Mouse (Mus musculus): ENCODE data around the gene Fktn.
"Not testable (repeated sequence)": the region's sequence is repeated elsewhere in the genome, so short reads cannot be mapped to it uniquely, and the experiment has no call there.

Gene Fktn

GRCm38 (mm10) chr4:53713704-53714050, at the start of gene Fktn:
Gene Fktn (plus strand): TSS chr4:53713998.
- DNase-seq (ENCODE audit: low spot score) = no peak

- DNase-seq (ENCODE audit: low spot score) = no peak
Observed at GRCm38 (mm10) chr4:53682092-53682491, 31.7 kb upstream of the Fktn start.

GRCm38 (mm10) chr4:53688965-53689364, 24.8 kb upstream of the Fktn start:
- no peak for DNase-seq (ENCODE audit: low spot score)

GRCm38 (mm10) chr4:53691418-53691817, 22.4 kb upstream of the Fktn start:
- no peak for DNase-seq (ENCODE audit: low spot score)

- DNase-seq (ENCODE audit: low spot score) = not testable (repeated sequence)
Observed at GRCm38 (mm10) chr4:53709166-53709565, 4.6 kb upstream of the Fktn start.

GRCm38 (mm10) chr4:53710021-53710420, 3.8 kb upstream of the Fktn start:
- DNase-seq (ENCODE audit: low spot score) = no peak

- DNase-seq (ENCODE audit: low spot score) = no peak
Observed at GRCm38 (mm10) chr4:53710555-53711328, 3.1 kb upstream of the Fktn start.

- peak; percentile 94 for DNase-seq (ENCODE audit: low spot score)
Observed at GRCm38 (mm10) chr4:53714051-53714814, 435 bp downstream of the Fktn start.

- no peak for DNase-seq (ENCODE audit: low spot score)
Observed at GRCm38 (mm10) chr4:53715977-53716376, 2.2 kb downstream of the Fktn start.

GRCm38 (mm10) chr4:53717546-53717945, 3.7 kb downstream of the Fktn start:
- no peak for DNase-seq (ENCODE audit: low spot score)

GRCm38 (mm10) chr4:53718261-53718660, 4.5 kb downstream of the Fktn start:
- DNase-seq (ENCODE audit: low spot score) = no peak

GRCm38 (mm10) chr4:53722506-53722905, 8.7 kb downstream of the Fktn start:
- DNase-seq (ENCODE audit: low spot score) = no peak

- not testable (repeated sequence) for DNase-seq (ENCODE audit: low spot score)
Observed at GRCm38 (mm10) chr4:53726100-53726499, 12.3 kb downstream of the Fktn start.

GRCm38 (mm10) chr4:53728121-53728520, 14.3 kb downstream of the Fktn start:
- DNase-seq (ENCODE audit: low spot score) = no peak

GRCm38 (mm10) chr4:53738956-53739616, 25.3 kb downstream of the Fktn start:
- DNase-seq (ENCODE audit: low spot score) = peak; percentile 48

GRCm38 (mm10) chr4:53749831-53750230, 36.0 kb downstream of the Fktn start:
- DNase-seq (ENCODE audit: low spot score) = no peak

GRCm38 (mm10) chr4:53750391-53751120, 36.8 kb downstream of the Fktn start:
- DNase-seq (ENCODE audit: low spot score) = no peak

GRCm38 (mm10) chr4:53757030-53757429, 43.2 kb downstream of the Fktn start:
- no peak for DNase-seq (ENCODE audit: low spot score)

GRCm38 (mm10) chr4:53758764-53759163, 45.0 kb downstream of the Fktn start:
- DNase-seq (ENCODE audit: low spot score) = no peak

GRCm38 (mm10) chr4:53759678-53760077, 45.9 kb downstream of the Fktn start:
- no peak for DNase-seq (ENCODE audit: low spot score)

GRCm38 (mm10) chr4:53762501-53762900, 48.7 kb downstream of the Fktn start:
- DNase-seq (ENCODE audit: low spot score) = no peak

Measured in urinary bladder, postnatal 14 days (tissue).